Mouse (Mus musculus) myocyte (in vitro differentiated cells): ENCODE measurements around the gene Actr3. TPM values are rescaled to one million over a fixed set of nuclear protein-coding genes. Genes with fewer than 3 reads are reported as not detected.

Source experiments
- H3K27me3 ChIP-seq: one replicate; pipeline ENCODE4 v1.6.1; 2011; ENCODE audit not compliant: control insufficient read depth, insufficient read depth, insufficient read length
- H3K36me3 ChIP-seq: one replicate; pipeline ENCODE4 v1.6.1; 2011; ENCODE audit not compliant: control insufficient read depth, insufficient read depth
- H3K4me2 ChIP-seq: one replicate; pipeline ENCODE4 v1.6.1; 2011; ENCODE audit warnings: low read depth, control low read depth
- H3K4me3 ChIP-seq: one replicate; pipeline ENCODE4 v1.5.1; 2011; ENCODE audit warnings: mild to moderate bottlenecking, control low read depth, moderate library complexity
- H3K79me2 ChIP-seq: one replicate; pipeline ENCODE4 v1.6.1; 2011; ENCODE audit not compliant: control insufficient read depth, insufficient read depth
- H3ac ChIP-seq: one replicate; pipeline ENCODE4 v1.6.1; 2011; ENCODE audit not compliant: control insufficient read depth, insufficient read length
- CEBPB ChIP-seq: IDR thresholded peaks from 2 replicates; pipeline ENCODE4 v1.6.1; 2011; ENCODE audit warnings: mild to moderate bottlenecking, moderate library complexity; ENCODE audit not compliant: poor library complexity, insufficient read depth, severe bottlenecking
- E2F4 ChIP-seq: IDR thresholded peaks from one replicate; pipeline ENCODE4 v1.6.1; 2011; ENCODE audit warnings: mild to moderate bottlenecking, control low read depth, moderate library complexity; ENCODE audit not compliant: insufficient read depth
- MAX ChIP-seq: IDR thresholded peaks from one replicate; pipeline ENCODE4 v1.6.1; 2011; ENCODE audit warnings: low read depth, mild to moderate bottlenecking, control low read depth
- MYOD1 ChIP-seq, 3 experiments: IDR thresholded peaks; one replicate each; pipeline ENCODE4 v1.6.1; 2011; ENCODE audit warnings: control low read depth in 2 of 3, low read depth in 2 of 3, mild to moderate bottlenecking in 2 of 3, moderate library complexity in 1 of 3; ENCODE audit not compliant: insufficient read length in 2 of 3, control insufficient read depth in 1 of 3
- MYOG ChIP-seq, 3 experiments: IDR thresholded peaks; one replicate each; pipeline ENCODE4 v1.6.1; 2011; ENCODE audit warnings: control low read depth in 2 of 3, low read depth in 2 of 3, mild to moderate bottlenecking in 2 of 3; ENCODE audit not compliant: insufficient read length in 2 of 3, control insufficient read depth in 1 of 3, insufficient read depth in 1 of 3
- POLR2A ChIP-seq: IDR thresholded peaks from one replicate; pipeline ENCODE4 v1.6.1; 2011; ENCODE audit warnings: low read depth, mild to moderate bottlenecking, control low read depth, moderate library complexity; ENCODE audit not compliant: insufficient read length
- POLR2AphosphoS2 ChIP-seq: IDR thresholded peaks from one replicate; pipeline ENCODE4 v1.6.1; 2011; ENCODE audit warnings: low read depth, control low read depth; ENCODE audit not compliant: insufficient read length
- REST ChIP-seq: IDR thresholded peaks from one replicate; pipeline ENCODE4 v1.6.1; 2011; ENCODE audit warnings: mild to moderate bottlenecking, control low read depth, moderate library complexity; ENCODE audit not compliant: insufficient read depth, insufficient read length
- SRF ChIP-seq: IDR thresholded peaks from one replicate; pipeline ENCODE4 v1.6.1; 2011; ENCODE audit warnings: low read depth; ENCODE audit not compliant: control insufficient read depth, insufficient read length
- TCF12 ChIP-seq: IDR thresholded peaks from one replicate; pipeline ENCODE4 v1.6.1; 2011; ENCODE audit warnings: mild to moderate bottlenecking, control low read depth; ENCODE audit not compliant: poor library complexity, insufficient read depth, severe bottlenecking
- TCF3 ChIP-seq: IDR thresholded peaks from one replicate; pipeline ENCODE4 v1.6.1; 2011; ENCODE audit warnings: low read depth, control low read depth; ENCODE audit not compliant: insufficient read length
- USF1 ChIP-seq: IDR thresholded peaks from one replicate; pipeline ENCODE4 v1.6.1; 2011; ENCODE audit warnings: low read depth, mild to moderate bottlenecking, control low read depth, moderate library complexity
- polyA plus RNA-seq: library from polyadenylated mRNA; unstranded; fragments of >200 nt; fragmentation: generic; extraction: Trizol; gene quantifications from one replicate; pipeline ENCODE4 v1.2.1, GENCODE M21; 2012; ENCODE audit warnings: missing spikeins

Actr3 gene
- polyA plus RNA-seq, 1 experiment, result 131 TPM

DNA sequence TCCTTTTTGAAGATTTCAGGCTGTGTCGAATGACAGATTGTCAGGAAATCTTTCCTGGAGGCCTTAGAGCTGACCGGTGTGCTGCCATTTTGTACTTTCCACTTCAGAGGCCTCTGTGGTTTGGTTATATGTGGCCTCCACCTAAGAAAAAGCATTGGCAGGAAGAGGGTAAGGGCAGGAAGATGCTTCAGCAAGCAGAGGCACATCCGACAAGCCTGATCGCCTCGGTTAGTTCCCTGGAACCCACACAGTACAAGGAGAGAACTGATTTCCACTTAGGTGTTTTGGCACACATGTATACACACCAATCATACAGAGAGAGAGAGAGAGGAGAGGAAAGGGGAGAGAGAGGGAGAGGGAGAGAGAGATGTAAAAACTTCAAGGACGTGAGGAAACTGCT is 5.7 kb upstream of the Actr3 start:
- no peak overlapping the region for H3ac ChIP-seq
- no peaks in the 10 kb centered on the region for H3K79me2 ChIP-seq
- TF ChIP-seq MYOD1 (IDR thresholded peaks at IDR 0.05; ENCODE audit: control insufficient read depth in 1 of 3, insufficient read length in 2 of 3, low read depth in 2 of 3), result no peak
- TF ChIP-seq MAX, result no peak
- TF ChIP-seq REST, result no peak
- no peak for TF ChIP-seq E2F4
- no peak for TF ChIP-seq TCF12
- TF ChIP-seq MYOG (IDR thresholded peaks at IDR 0.05; ENCODE audit: control insufficient read depth in 1 of 3, insufficient read depth in 1 of 3, insufficient read length in 2 of 3, low read depth in 2 of 3), result no peak
- no peak for TF ChIP-seq SRF
- TF ChIP-seq POLR2AphosphoS2, result no peak
- TF ChIP-seq POLR2A, result no peak
- TF ChIP-seq USF1, result no peak
- TF ChIP-seq CEBPB, result no peak
- no peak for TF ChIP-seq TCF3
- no peak overlapping the region for H3K4me2 ChIP-seq
- H3K4me3 ChIP-seq, result no peak overlapping the region
- H3K27me3 ChIP-seq, result no peaks in the 10 kb centered on the region
- no peaks in the 10 kb centered on the region for H3K36me3 ChIP-seq

DNA sequence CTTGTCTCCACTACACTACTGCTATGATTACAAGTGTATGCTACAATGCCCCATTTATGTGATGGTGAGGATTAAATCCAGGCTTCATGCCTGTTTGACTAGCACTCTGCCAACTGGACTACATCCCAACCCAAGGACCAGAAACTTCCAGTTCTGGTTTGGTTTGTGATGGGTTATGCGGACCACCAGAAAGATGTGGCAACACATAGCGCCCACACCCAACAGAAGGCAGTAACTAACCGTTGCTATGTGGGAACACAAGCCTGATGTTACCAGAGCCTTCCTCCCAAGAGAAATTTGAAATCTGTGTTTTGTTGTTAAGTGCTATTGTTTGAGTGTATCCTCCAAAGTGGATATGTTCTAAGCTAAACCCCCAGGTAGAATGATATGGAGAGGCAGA is 4.0 kb upstream of the Actr3 start:
- no peaks in the 10 kb centered on the region for H3K36me3 ChIP-seq
- H3K79me2 ChIP-seq, result peaks cover 4% of the 10 kb centered on the region
- no peak overlapping the region for H3K4me3 ChIP-seq
- no peak overlapping the region for H3ac ChIP-seq
- H3K27me3 ChIP-seq, result no peaks in the 10 kb centered on the region
- no peak for TF ChIP-seq CEBPB
- TF ChIP-seq TCF3, result no peak
- TF ChIP-seq POLR2A, result no peak
- TF ChIP-seq MYOG (IDR thresholded peaks at IDR 0.05; ENCODE audit: control insufficient read depth in 1 of 3, insufficient read depth in 1 of 3, insufficient read length in 2 of 3, low read depth in 2 of 3), result no peak
- no peak for TF ChIP-seq TCF12
- TF ChIP-seq REST, result no peak
- TF ChIP-seq USF1, result no peak
- TF ChIP-seq POLR2AphosphoS2, result no peak
- TF ChIP-seq E2F4, result no peak
- TF ChIP-seq SRF, result no peak
- TF ChIP-seq MYOD1 (IDR thresholded peaks at IDR 0.05; ENCODE audit: control insufficient read depth in 1 of 3, insufficient read length in 2 of 3, low read depth in 2 of 3), result no peak
- no peak for TF ChIP-seq MAX
- H3K4me2 ChIP-seq, result no peak overlapping the region

DNA sequence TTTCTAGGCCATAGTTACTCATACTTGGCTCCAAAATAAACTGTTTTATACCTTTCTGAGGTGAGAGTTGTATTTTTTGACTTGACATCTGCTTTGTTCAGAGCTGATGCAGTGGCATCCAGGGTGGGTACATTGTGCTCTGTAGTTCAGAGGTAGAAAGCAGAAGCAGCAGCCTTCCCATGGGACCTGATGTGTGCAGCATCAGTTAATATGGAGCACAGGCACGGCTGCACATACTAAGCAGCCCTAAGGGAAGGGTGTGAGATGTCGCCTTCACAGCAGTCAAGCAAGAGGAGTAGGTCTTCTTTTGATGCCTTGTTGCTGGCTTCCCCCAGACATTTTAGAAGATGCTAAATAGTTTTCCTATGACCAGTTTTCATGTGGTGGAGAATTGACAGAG is 3.3 kb upstream of the Actr3 start:
- Histone ChIP-seq H3K4me2 (no peak overlapping the region), H3K36me3 (no peaks in the 10 kb centered on the region), H3K4me3 (no peak overlapping the region), H3ac (no peak overlapping the region), H3K27me3 (no peaks in the 10 kb centered on the region), H3K79me2 (peaks cover 12% of the 10 kb centered on the region)
- TF ChIP-seq TCF12 (no peak), MYOG (IDR thresholded peaks at IDR 0.05; ENCODE audit: control insufficient read depth in 1 of 3, insufficient read depth in 1 of 3, insufficient read length in 2 of 3, low read depth in 2 of 3) (no peak), SRF (no peak), TCF3 (no peak), REST (no peak), E2F4 (no peak), CEBPB (no peak), MAX (no peak), POLR2AphosphoS2 (no peak), USF1 (no peak), POLR2A (no peak), MYOD1 (IDR thresholded peaks at IDR 0.05; ENCODE audit: control insufficient read depth in 1 of 3, insufficient read length in 2 of 3, low read depth in 2 of 3) (no peak)

DNA sequence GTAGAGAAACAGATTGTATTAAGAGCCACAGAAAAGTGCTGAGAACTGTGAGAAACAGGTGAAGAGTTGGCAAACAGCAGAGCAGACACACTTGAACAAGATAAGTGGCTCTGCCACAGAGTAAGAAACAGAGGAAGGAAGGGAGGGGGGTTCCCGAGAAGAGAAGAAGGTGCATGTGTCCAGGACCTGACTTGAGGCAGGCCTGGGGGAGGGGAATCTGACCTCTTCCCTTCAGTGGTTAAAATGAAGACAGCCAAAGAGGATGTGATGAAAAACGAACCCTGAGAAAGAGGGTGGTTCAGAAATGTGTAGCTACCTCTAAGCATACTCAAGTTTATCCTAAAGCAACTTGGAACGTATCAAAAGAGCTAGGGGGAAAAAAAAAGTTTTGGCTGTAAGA is 2.4 kb upstream of the Actr3 start:
- Histone ChIP-seq H3K36me3 (no peaks in the 10 kb centered on the region), H3K27me3 (no peaks in the 10 kb centered on the region), H3K79me2 (peaks cover 21% of the 10 kb centered on the region), H3ac (no peak overlapping the region), H3K4me3 (no peak overlapping the region), H3K4me2 (no peak overlapping the region)
- TF ChIP-seq REST, result no peak
- no peak for TF ChIP-seq MYOD1 (IDR thresholded peaks at IDR 0.05; ENCODE audit: control insufficient read depth in 1 of 3, insufficient read length in 2 of 3, low read depth in 2 of 3)
- no peak for TF ChIP-seq TCF3
- TF ChIP-seq MYOG (IDR thresholded peaks at IDR 0.05; ENCODE audit: control insufficient read depth in 1 of 3, insufficient read depth in 1 of 3, insufficient read length in 2 of 3, low read depth in 2 of 3), result no peak
- TF ChIP-seq E2F4, result no peak
- TF ChIP-seq POLR2AphosphoS2, result no peak
- no peak for TF ChIP-seq MAX
- no peak for TF ChIP-seq USF1

DNA sequence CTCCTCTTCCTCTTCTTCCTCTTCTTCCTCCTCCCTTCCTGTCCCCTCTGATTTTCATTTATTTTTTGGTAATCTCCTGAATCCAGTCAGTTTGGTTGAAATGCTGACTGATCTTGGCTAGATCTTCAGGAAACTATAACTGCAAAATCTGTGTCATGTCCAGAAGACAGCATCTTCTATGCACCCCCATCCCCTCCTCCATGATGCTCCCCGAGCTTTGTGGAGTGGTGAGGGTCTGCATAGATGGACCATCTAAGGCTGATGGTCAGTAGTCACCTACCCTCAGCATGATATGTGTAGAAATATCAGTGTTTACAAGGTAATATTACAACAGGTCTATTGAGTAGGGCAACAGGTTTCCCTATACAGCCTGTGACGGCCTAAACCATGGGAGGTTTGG is 1.6 kb upstream of the Actr3 start:
- no peak overlapping the region for H3K4me2 ChIP-seq
- H3K79me2 ChIP-seq, result peaks cover 28% of the 10 kb centered on the region
- no peaks in the 10 kb centered on the region for H3K27me3 ChIP-seq
- TF ChIP-seq TCF3 (no peak), POLR2A (no peak), MYOD1 (IDR thresholded peaks at IDR 0.05; ENCODE audit: control insufficient read depth in 1 of 3, insufficient read length in 2 of 3, low read depth in 2 of 3) (no peak), TCF12 (no peak), CEBPB (no peak), REST (no peak), E2F4 (no peak), SRF (no peak), MAX (no peak), POLR2AphosphoS2 (no peak), MYOG (IDR thresholded peaks at IDR 0.05; ENCODE audit: control insufficient read depth in 1 of 3, insufficient read depth in 1 of 3, insufficient read length in 2 of 3, low read depth in 2 of 3) (no peak), USF1 (no peak)
- no peaks in the 10 kb centered on the region for H3K36me3 ChIP-seq
- no peak overlapping the region for H3K4me3 ChIP-seq
- no peak overlapping the region for H3ac ChIP-seq
